Mouse (Mus musculus) MEL (cell line): ENCODE data around the gene Drc7.

Experiments
- BHLHE40 ChIP-seq: IDR thresholded peaks from 2 replicates; pipeline ENCODE4 v1.6.1; 2012; ENCODE audit warnings: low read depth, mild to moderate bottlenecking, inconsistent platforms, low read length, improper control_type of control experiment, borderline replicate concordance
- CTCF ChIP-seq, 3 experiments: IDR thresholded peaks in 2 of 3; conservative IDR thresholded peaks in 1 of 3; 2 replicates each; pipeline ENCODE4 v1.5.1; 2011 to 2012; ENCODE audit warnings: low read length in 3 of 3, low read depth in 2 of 3, mild to moderate bottlenecking in 2 of 3, improper control_type of control experiment in 1 of 3, inconsistent platforms in 1 of 3, mixed read lengths in 1 of 3, moderate library complexity in 1 of 3; ENCODE audit not compliant: control insufficient read depth in 1 of 3, insufficient read depth in 1 of 3, poor library complexity in 1 of 3, severe bottlenecking in 1 of 3
- E2F4 ChIP-seq: IDR thresholded peaks from 2 replicates; pipeline ENCODE4 v1.6.1; 2011; ENCODE audit warnings: low read depth, low read length, improper control_type of control experiment, borderline replicate concordance
- POLR2A ChIP-seq, 2 experiments: IDR thresholded peaks; 2 replicates each; pipeline ENCODE4 v1.6.1; 2011 to 2012; ENCODE audit warnings: low read length in 2 of 2, mild to moderate bottlenecking in 2 of 2, control low read depth in 1 of 2, improper control_type of control experiment in 1 of 2, low read depth in 1 of 2, moderate library complexity in 1 of 2; ENCODE audit not compliant: control insufficient read depth in 1 of 2, insufficient read depth in 1 of 2, poor library complexity in 1 of 2

- no peak for TF ChIP-seq E2F4
- TF ChIP-seq BHLHE40: no peak
- no peak for TF ChIP-seq POLR2A (IDR thresholded peaks at IDR 0.05; ENCODE audit: control insufficient read depth in 1 of 2, insufficient read depth in 1 of 2, low read depth in 1 of 2, low read length in 2 of 2, poor library complexity in 1 of 2)
- TF ChIP-seq CTCF (IDR thresholded peaks at IDR 0.05 in 2 of 3, conservative IDR thresholded peaks at IDR 0.05 in 1 of 3; ENCODE audit: control insufficient read depth in 1 of 3, insufficient read depth in 1 of 3, low read depth in 2 of 3, low read length in 3 of 3, poor library complexity in 1 of 3, severe bottlenecking in 1 of 3): no peak
These were observed 30.0 kb downstream of the Drc7 start for GRCm38 (mm10) chr8:95084744-95085431.
